In the genomic region with DNA sequence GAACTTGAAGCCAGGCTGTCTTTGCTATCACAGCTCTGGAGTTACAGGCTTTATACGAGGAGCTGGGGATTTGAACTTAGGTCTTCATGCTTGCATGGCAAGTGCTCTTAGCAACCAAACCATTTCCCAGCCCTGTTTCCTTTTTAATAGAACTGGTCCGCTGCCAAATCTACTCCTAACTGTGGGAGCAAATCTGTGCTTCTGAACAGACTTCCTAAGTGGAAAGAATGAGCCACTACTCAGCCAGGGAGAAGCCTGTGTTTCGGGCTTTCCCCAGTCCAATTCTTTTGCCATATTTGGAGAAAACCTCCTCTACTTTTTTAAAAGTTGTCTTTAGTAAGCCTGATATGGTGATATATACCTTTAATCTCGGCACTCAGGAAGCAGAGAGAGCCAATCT, we compare ENCODE assay signal across 14 mouse cellular contexts. TPM values are rescaled to one million over a fixed set of nuclear protein-coding genes. Genes with fewer than 3 reads are reported as not detected.
A peak's percentile ranks its signal among the peaks of the same experiment; 100 is the strongest.
DNase-seq lines count a peak whose midpoint lies in the region; ATAC-seq and TF ChIP-seq lines count a peak whose summit lies in the region.
"Had no signal": no experiment of that assay in that cellular context is flagged by ENCODE, and none has a peak within 500 bp of the region (broad histone marks: within the 10 kb centered on the region; RNA-seq: fewer than 3 reads in every experiment).

No protein-coding gene starts in this region.

- intact Hi-C loops in heart, postnatal 25 days (cut with DNase I) = no loop called here

- H3K4me3 ChIP-seq in limb, embryonic 14.5 days (replicated peaks; ENCODE audit: low read length) = no peak overlapping the region
- H3K4me3 ChIP-seq in limb, embryonic 10.5 days = no peak overlapping the region
- no peak overlapping the region for H3K4me3 ChIP-seq in embryonic fibroblast, embryonic 13.5 days (ENCODE audit: insufficient read depth, low read length)
- H3K4me3 ChIP-seq: hindbrain, embryonic 15.5 days; midbrain, embryonic 15.5 days had no signal

- no peaks in the 10 kb centered on the region for H3K36me3 ChIP-seq in limb, embryonic 14.5 days (ENCODE audit: control insufficient read depth, insufficient read depth, low read length)
- H3K36me3 ChIP-seq in limb, embryonic 10.5 days = no peaks in the 10 kb centered on the region
- H3K36me3 ChIP-seq: hindbrain, embryonic 15.5 days; midbrain, embryonic 15.5 days had no signal

- no peak for TF ChIP-seq POLR2A in limb, embryonic 14.5 days (IDR thresholded peaks at IDR 0.05; ENCODE audit: borderline replicate concordance, extremely low read depth, insufficient read depth, insufficient read length)
- TF ChIP-seq POLR2A in embryonic fibroblast, embryonic 13.5 days (IDR thresholded peaks at IDR 0.05; ENCODE audit: low read depth, low read length) = no peak

- no peak for ATAC-seq in limb, embryonic 14.5 days (ENCODE audit: low FRiP score, low read depth)
- ATAC-seq in CD4-positive, CD25-positive, alpha-beta regulatory T cell, adult 4 months = no peak
- ATAC-seq: midbrain, embryonic 15.5 days had no signal

- no peaks in the 10 kb centered on the region for H3K9me3 ChIP-seq in limb, embryonic 14.5 days (ENCODE audit: control insufficient read depth, low read length)
- H3K9me3 ChIP-seq in limb, embryonic 10.5 days (replicated peaks) = no peaks in the 10 kb centered on the region
- H3K9me3 ChIP-seq: hindbrain, embryonic 15.5 days; midbrain, embryonic 15.5 days had no signal

- TF ChIP-seq CTCF in embryonic fibroblast, embryonic 13.5 days (IDR thresholded peaks at IDR 0.05; ENCODE audit: borderline replicate concordance, insufficient read depth, low read length) = no peak

- 72% methylated on average over 4 of the region's 4 CpGs for WGBS in limb, embryonic 14.5 days
- WGBS in limb, embryonic 10.5 days = 89% methylated on average over 4 of the region's 4 CpGs

- H3K4me1 ChIP-seq in limb, embryonic 14.5 days (ENCODE audit: control insufficient read depth, insufficient read depth, low read length) = peaks cover under 1% of the 10 kb centered on the region
- peaks cover 22% of the 10 kb centered on the region for H3K4me1 ChIP-seq in limb, embryonic 10.5 days
- no peaks in the 10 kb centered on the region; the same call in 1 of the 2 replicates for H3K4me1 ChIP-seq in embryonic fibroblast, embryonic 13.5 days (ENCODE audit: control insufficient read depth, insufficient read depth, low read length)

- no peak overlapping the region for H3K9ac ChIP-seq in limb, embryonic 14.5 days (ENCODE audit: low read depth, low read length, severe bottlenecking)
- H3K9ac ChIP-seq: hindbrain, embryonic 15.5 days; midbrain, embryonic 15.5 days had no signal

- H3K27ac ChIP-seq in limb, embryonic 14.5 days (replicated peaks; ENCODE audit: low read depth, low read length) = no peak overlapping the region
- H3K27ac ChIP-seq in limb, embryonic 10.5 days = no peak overlapping the region
- H3K27ac ChIP-seq in embryonic fibroblast, embryonic 13.5 days (ENCODE audit: insufficient read depth, low read length) = peak overlapping the region; percentile 86
- H3K27ac ChIP-seq: hindbrain, embryonic 15.5 days; midbrain, embryonic 15.5 days had no signal

- DNase-seq in heart, adult 18-20 months = peak; percentile 65 to 78
- no peak for DNase-seq in heart, postnatal 25 days (ENCODE audit: low spot score)
- DNase-seq in limb, embryonic 14.5 days (ENCODE audit: low spot score) = peak; percentile 71
- DNase-seq in limb, embryonic 10.5 days (ENCODE audit: low spot score) = no peak
- DNase-seq in lung, postnatal 36 days = peak; percentile 41
- DNase-seq in cerebellum, postnatal 4 days (ENCODE audit: low spot score in 2 of 2) = no peak
- DNase-seq: thymus, postnatal 14 days had no signal

- H3K27me3 ChIP-seq in limb, embryonic 14.5 days (ENCODE audit: control insufficient read depth, insufficient read depth, low read length) = no peaks in the 10 kb centered on the region
- peaks cover 15% of the 10 kb centered on the region; the same call in 1 of the 2 replicates for H3K27me3 ChIP-seq in limb, embryonic 10.5 days (ENCODE audit: low read depth, poor library complexity, severe bottlenecking)
- H3K27me3 ChIP-seq: hindbrain, embryonic 15.5 days; midbrain, embryonic 15.5 days had no signal

- no peak overlapping the region for H3K4me2 ChIP-seq in limb, embryonic 14.5 days (replicated peaks; ENCODE audit: low read depth, low read length, severe bottlenecking)
- H3K4me2 ChIP-seq: hindbrain, embryonic 15.5 days; midbrain, embryonic 15.5 days had no signal

RNA-seq across cellular contexts. Expression of a gene that starts 3.8 kb away (rescaled TPM):
- 100 to 1,000 TPM; 101 to 107 TPM for total RNA-seq in heart, adult 18-20 months (2021)
- 100 to 1,000 TPM; 119 to 139 TPM for total RNA-seq in heart, postnatal 25 days (2021)
- polyA plus RNA-seq in limb, embryonic 14.5 days (2012; rRNA removed) = 160 and 232 TPM in 2 replicates
- 68.7 and 81.8 TPM in 2 replicates for polyA plus RNA-seq in limb, embryonic 14.5 days (2014; fragmentation: Nextera tagmentation; extraction: Ambion mirVana)
- 72.5 and 74.9 TPM in 2 replicates for polyA plus RNA-seq in limb, embryonic 10.5 days (2016; fragmentation: Nextera tagmentation; extraction: Ambion mirVana)
- polyA plus RNA-seq in embryonic fibroblast, embryonic 13.5 days (2011; ENCODE audit: insufficient read length, low read depth, missing spikeins) = 72.9 and 96.4 TPM in 2 replicates
- polyA plus RNA-seq in CD4-positive, CD25-positive, alpha-beta regulatory T cell, adult 4 months (2017; shearing (Covaris generic)) = 10 to 100 TPM in 1 of 2 experiments, 1 to 10 TPM in 1; 6.4 to 22.8 TPM

RNA-seq across cellular contexts. Expression of a gene that starts 31.3 kb away (rescaled TPM):
- total RNA-seq in heart, adult 18-20 months (2021) = 10 to 100 TPM; 21.5 to 22.1 TPM
- total RNA-seq in heart, postnatal 25 days (2021) = 10 to 100 TPM; 22.0 to 22.2 TPM
- 18.3 and 25.7 TPM in 2 replicates for polyA plus RNA-seq in limb, embryonic 14.5 days (2012; rRNA removed)
- 10.6 and 14.6 TPM in 2 replicates for polyA plus RNA-seq in limb, embryonic 14.5 days (2014; fragmentation: Nextera tagmentation; extraction: Ambion mirVana)
- 11.4 and 13.0 TPM in 2 replicates for polyA plus RNA-seq in limb, embryonic 10.5 days (2016; fragmentation: Nextera tagmentation; extraction: Ambion mirVana)
- polyA plus RNA-seq in embryonic fibroblast, embryonic 13.5 days (2011; ENCODE audit: insufficient read length, low read depth, missing spikeins) = 13.0 and 14.3 TPM in 2 replicates
- 10 to 100 TPM; 10.4 to 14.7 TPM for polyA plus RNA-seq in CD4-positive, CD25-positive, alpha-beta regulatory T cell, adult 4 months (2017; shearing (Covaris generic))

RNA-seq across cellular contexts. Expression of a gene that starts 33.5 kb away (rescaled TPM):
- 10 to 100 TPM; 13.8 TPM for total RNA-seq in heart, adult 18-20 months (2021)
- total RNA-seq in heart, postnatal 25 days (2021) = 10 to 100 TPM in 1 of 2 experiments, 1 to 10 TPM in 1; 9.4 to 12.0 TPM
- 15.2 and 17.0 TPM in 2 replicates for polyA plus RNA-seq in limb, embryonic 14.5 days (2012; rRNA removed)
- 1.4 and 2.0 TPM in 2 replicates for polyA plus RNA-seq in limb, embryonic 14.5 days (2014; fragmentation: Nextera tagmentation; extraction: Ambion mirVana)
- polyA plus RNA-seq in limb, embryonic 10.5 days (2016; fragmentation: Nextera tagmentation; extraction: Ambion mirVana) = 0.15 and 0.38 TPM in 2 replicates
- polyA plus RNA-seq in embryonic fibroblast, embryonic 13.5 days (2011; ENCODE audit: insufficient read length, low read depth, missing spikeins) = 17.0 and 18.6 TPM in 2 replicates
- under 1 TPM; 0.07 to 0.13 TPM for polyA plus RNA-seq in CD4-positive, CD25-positive, alpha-beta regulatory T cell, adult 4 months (2017; shearing (Covaris generic))

RNA-seq across cellular contexts. Expression of a gene that starts 37.1 kb away (rescaled TPM):
- total RNA-seq in heart, adult 18-20 months (2021) = 10 to 100 TPM; 32.2 to 32.5 TPM
- 10 to 100 TPM; 33.6 to 38.0 TPM for total RNA-seq in heart, postnatal 25 days (2021)
- 45.0 and 48.1 TPM in 2 replicates for polyA plus RNA-seq in limb, embryonic 14.5 days (2012; rRNA removed)
- 27.5 and 27.8 TPM in 2 replicates for polyA plus RNA-seq in limb, embryonic 14.5 days (2014; fragmentation: Nextera tagmentation; extraction: Ambion mirVana)
- polyA plus RNA-seq in limb, embryonic 10.5 days (2016; fragmentation: Nextera tagmentation; extraction: Ambion mirVana) = 16.6 and 17.2 TPM in 2 replicates
- 26.0 and 33.0 TPM in 2 replicates for polyA plus RNA-seq in embryonic fibroblast, embryonic 13.5 days (2011; ENCODE audit: insufficient read length, low read depth, missing spikeins)
- 1 to 10 TPM; 1.2 to 1.6 TPM for polyA plus RNA-seq in CD4-positive, CD25-positive, alpha-beta regulatory T cell, adult 4 months (2017; shearing (Covaris generic))

RNA-seq across cellular contexts. Expression of a gene that starts 46.6 kb away (rescaled TPM):
- total RNA-seq in heart, adult 18-20 months (2021) = not detected
- total RNA-seq in heart, postnatal 25 days (2021) = not detected
- 1.5 and 2.7 TPM in 2 replicates for polyA plus RNA-seq in limb, embryonic 14.5 days (2012; rRNA removed)
- polyA plus RNA-seq in limb, embryonic 14.5 days (2014; fragmentation: Nextera tagmentation; extraction: Ambion mirVana) = 1.2 and 2.3 TPM in 2 replicates
- 0.97 and 2.1 TPM in 2 replicates for polyA plus RNA-seq in limb, embryonic 10.5 days (2016; fragmentation: Nextera tagmentation; extraction: Ambion mirVana)
- polyA plus RNA-seq in embryonic fibroblast, embryonic 13.5 days (2011; ENCODE audit: insufficient read length, low read depth, missing spikeins) = not detected in 2 replicates
- polyA plus RNA-seq in CD4-positive, CD25-positive, alpha-beta regulatory T cell, adult 4 months (2017; shearing (Covaris generic)) = not detected
- total RNA-seq: layer of hippocampus, postnatal 14 days; neutrophil, adult 5-6 weeks had no signal
- polyA plus RNA-seq: hindbrain, embryonic 15.5 days; liver, embryonic 16.5 days; midbrain, embryonic 15.5 days had no signal

Comparison
In these comparisons a context has a peak if more than half of its experiments do, and no peak if none do; other contexts are left out.
1. DNase-seq: peak in heart, adult 18-20 months (2 of 2), limb, embryonic 14.5 days (single experiment) and lung, postnatal 36 days (single experiment); none in heart, postnatal 25 days (single experiment), limb, embryonic 10.5 days (single experiment) and cerebellum, postnatal 4 days (0 of 2).